Mouse (Mus musculus) hindbrain, embryonic 10.5 days (tissue): ENCODE results near the gene Slc15a3. TPM values are rescaled to one million over a fixed set of nuclear protein-coding genes. Genes with fewer than 3 reads are reported as not detected.

Source experiments
- polyA plus RNA-seq: library from polyadenylated mRNA; unstranded; fragments of >200 nt; fragmentation: Nextera tagmentation; extraction: Ambion mirVana; gene quantifications from 2 replicates; pipeline ENCODE4 v1.2.1, GENCODE M21; 2016

The Slc15a3 gene
- polyA plus RNA-seq, 1 experiment from 2014 or later = 0.93 TPM

Other genes starting within 250 kb of the Slc15a3 start
- 461 and 484 TPM in 2 replicates for gene Ddb1, start 234.4 kb upstream of the Slc15a3 start, polyA plus RNA-seq
- gene Tkfc, start 234.1 kb upstream of the Slc15a3 start, polyA plus RNA-seq = 21.6 and 23.3 TPM in 2 replicates
- 0.89 and 1.0 TPM in 2 replicates for gene Vwce, start 205.5 kb upstream of the Slc15a3 start, polyA plus RNA-seq
- gene Pga5, start 161.7 kb upstream of the Slc15a3 start, polyA plus RNA-seq = not detected in 2 replicates
- gene Vps37c, start 151.0 kb upstream of the Slc15a3 start, polyA plus RNA-seq = 36.7 and 40.7 TPM in 2 replicates
- 0.14 and 0.18 TPM in 2 replicates for gene Cd5, start 100.7 kb upstream of the Slc15a3 start, polyA plus RNA-seq
- gene Cd6, start 9.7 kb upstream of the Slc15a3 start, polyA plus RNA-seq = not detected in 2 replicates
- gene Tmem132a, start 30.2 kb downstream of the Slc15a3 start, polyA plus RNA-seq = 119 and 135 TPM in 2 replicates
- gene Tmem109, start 42.3 kb downstream of the Slc15a3 start, polyA plus RNA-seq = 50.8 and 57.3 TPM in 2 replicates
- gene Prpf19, start 55.5 kb downstream of the Slc15a3 start, polyA plus RNA-seq = 35.9 and 43.5 TPM in 2 replicates
- gene Zp1, start 80.9 kb downstream of the Slc15a3 start, polyA plus RNA-seq = 0.08 TPM in 1 of 2 replicates, not detected in the other
- not detected in 2 replicates for gene Ptgdr2, start 97.4 kb downstream of the Slc15a3 start, polyA plus RNA-seq
- 31.7 and 38.5 TPM in 2 replicates for gene Ccdc86, start 109.5 kb downstream of the Slc15a3 start, polyA plus RNA-seq
- not detected in 2 replicates for gene Ms4a10, start 134.9 kb downstream of the Slc15a3 start, polyA plus RNA-seq
- not detected in 2 replicates for gene Ms4a15, start 153.5 kb downstream of the Slc15a3 start, polyA plus RNA-seq
- not detected in 2 replicates for gene Ms4a18, start 178.3 kb downstream of the Slc15a3 start, polyA plus RNA-seq
- not detected in 2 replicates for gene Ms4a8a, start 241.4 kb downstream of the Slc15a3 start, polyA plus RNA-seq